Mouse (Mus musculus) CH12F3 (cell line): ENCODE results near the gene Vmo1.

Experiments used
- in situ Hi-C: fragments of 300-500 bp; cut with MboI; formaldehyde crosslinking; loops from 2 replicates; pipeline ENCODE4 v1.14.3; 2020; ENCODE audit warnings: low sequenced_read_pairs

Gene Vmo1

GRCm38 (mm10) chr11:70523306-70523989 is 9.0 kb upstream of the Vmo1 start:
- in situ Hi-C loops = loop anchor here (10.0 kb wide), 1 partner anchor 231 kb away; no protein-coding TSS in a partner anchor

DNA sequence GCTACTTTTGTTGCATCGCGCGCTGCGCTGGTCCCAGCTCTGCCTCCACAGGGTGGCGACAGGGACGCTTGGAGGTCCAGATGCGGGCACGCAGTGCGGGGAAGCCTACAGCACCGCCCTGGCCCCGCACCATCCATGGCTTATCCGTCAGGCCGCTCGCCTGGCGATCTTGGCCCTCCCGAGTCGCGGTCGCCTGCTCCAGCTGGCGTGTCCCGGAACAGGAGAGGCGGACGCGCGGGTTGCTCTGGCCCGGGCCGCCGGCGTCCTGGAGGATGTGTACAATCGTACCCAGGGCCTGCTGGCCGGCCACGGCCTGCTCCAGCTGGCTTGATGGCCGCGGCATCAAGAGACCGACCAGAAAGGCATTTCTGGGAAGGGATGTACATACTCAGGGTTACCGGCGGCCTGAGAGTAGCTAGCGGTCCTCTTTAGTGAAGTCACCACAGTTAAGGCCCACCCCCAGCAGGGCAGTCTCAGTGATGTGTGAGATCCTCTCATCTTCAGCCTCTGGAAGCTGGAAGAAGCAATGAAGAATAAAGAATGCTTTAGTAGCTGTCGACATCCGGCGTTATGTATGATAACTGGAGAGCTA is 5.9 kb upstream of the Vmo1 start:
- in situ Hi-C loops = loop anchor here (10.0 kb wide), 1 partner anchor 235 kb away; no protein-coding TSS in a partner anchor

- in situ Hi-C loops = loop anchor here (5.0 kb wide), 1 partner anchor 88 kb away; no protein-coding TSS in a partner anchor
These were observed 4.5 kb upstream of the Vmo1 start, which contains the start of gene Gltpd2 for GRCm38 (mm10) chr11:70518923-70519322. Gltpd2 (plus strand) TSS chr11:70519196.

GRCm38 (mm10) chr11:70518436-70518835 is 4.0 kb upstream of the Vmo1 start:
- in situ Hi-C loops = loop anchor here (5.0 kb wide), 1 partner anchor 89 kb away; no protein-coding TSS in a partner anchor

- in situ Hi-C loops = loop anchor here (5.0 kb wide), 1 partner anchor 91 kb away; no protein-coding TSS in a partner anchor
These were observed 1.9 kb upstream of the Vmo1 start for GRCm38 (mm10) chr11:70516352-70516751.

GRCm38 (mm10) chr11:70513520-70513919 is 896 bp downstream of the Vmo1 start:
- in situ Hi-C loops = no loop called here

DNA sequence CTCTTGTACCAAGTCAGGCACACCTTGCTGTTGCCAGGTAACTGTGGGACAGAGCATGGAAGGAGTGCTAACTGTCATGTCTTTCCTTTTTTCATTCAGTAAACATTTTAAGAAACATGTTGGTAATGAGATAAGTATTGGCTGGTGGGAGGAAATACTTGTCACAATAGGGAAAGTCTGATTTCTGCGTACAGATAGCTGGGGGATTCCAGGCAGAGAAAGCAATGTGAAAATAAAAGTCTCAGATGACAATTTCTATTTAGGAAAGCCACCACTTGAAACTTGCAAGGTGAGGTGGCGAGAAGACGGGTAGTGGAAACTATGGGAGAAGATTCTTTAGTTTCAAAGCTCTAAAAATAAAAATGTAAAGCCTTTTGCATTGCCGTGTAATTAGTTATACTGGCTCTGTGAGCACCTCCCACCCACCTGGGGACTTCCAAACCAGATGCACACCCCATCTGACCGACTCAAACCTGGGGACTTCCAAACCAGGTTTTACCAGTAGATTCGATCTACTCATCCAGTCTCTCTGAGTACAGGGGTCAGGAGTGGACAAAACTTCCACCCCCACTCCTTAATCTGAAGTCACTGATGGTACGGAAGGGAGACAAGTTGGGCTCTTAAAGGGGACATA is 1.6 kb downstream of the Vmo1 start:
- in situ Hi-C loops = no loop called here

- in situ Hi-C loops = no loop called here
These were observed 2.6 kb downstream of the Vmo1 start for GRCm38 (mm10) chr11:70511825-70512224.

- in situ Hi-C loops = no loop called here
These were observed 3.2 kb downstream of the Vmo1 start for GRCm38 (mm10) chr11:70511242-70511641.

- in situ Hi-C loops = loop anchor here (5.0 kb wide), 1 partner anchor 78 kb away; the partner anchor contains the start of gene Arrb2
These were observed 4.5 kb downstream of the Vmo1 start for GRCm38 (mm10) chr11:70509753-70510564.

DNA sequence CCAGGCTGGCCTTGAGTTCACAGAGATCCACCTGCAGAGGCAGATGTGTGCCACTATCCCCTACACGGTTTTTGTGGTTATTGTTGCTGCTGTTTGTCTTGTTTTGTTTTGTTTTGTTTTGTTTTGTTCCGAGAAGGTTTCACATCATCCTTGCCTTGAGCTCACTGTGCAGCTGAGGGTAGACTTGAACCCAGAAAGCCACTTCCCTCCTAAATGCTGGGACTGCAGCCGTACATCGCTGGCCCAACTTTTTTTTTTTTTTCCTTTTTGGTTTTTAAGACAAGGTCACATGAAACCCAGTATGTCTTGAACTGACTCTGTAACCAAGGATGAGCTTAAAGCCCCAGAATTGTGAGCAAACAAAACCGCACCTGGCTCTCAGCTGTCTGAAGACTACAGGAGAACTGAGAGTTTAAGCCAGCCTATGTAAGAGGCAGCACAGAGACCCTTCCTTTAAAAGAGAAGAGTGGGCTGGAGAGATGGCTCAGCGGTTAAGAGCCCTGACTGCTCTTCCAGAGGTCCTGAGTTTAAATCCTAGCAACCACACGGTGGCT is 7.4 kb downstream of the Vmo1 start:
- in situ Hi-C loops = loop anchor here (5.0 kb wide), 1 partner anchor 75 kb away; the partner anchor contains the start of gene Arrb2

DNA sequence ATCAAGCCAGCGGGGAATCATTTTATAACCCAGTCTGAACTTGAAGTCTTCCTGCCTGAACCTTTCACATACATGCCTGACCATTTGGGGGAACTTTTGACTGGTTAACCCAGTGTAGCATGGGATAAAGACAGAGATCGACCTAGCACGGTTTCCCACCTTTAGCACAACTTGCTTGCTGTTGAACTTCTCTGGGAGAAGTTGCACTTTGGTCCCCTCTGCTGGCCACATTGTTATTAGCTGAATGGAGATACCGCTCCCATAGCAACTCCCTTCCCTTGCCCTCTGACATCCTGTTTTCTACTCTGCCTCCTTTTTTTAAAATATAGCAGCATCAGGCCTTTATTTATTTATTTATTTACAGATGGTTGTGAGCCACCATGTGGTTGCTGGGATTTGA is 8.0 kb downstream of the Vmo1 start:
- in situ Hi-C loops = loop anchor here (5.0 kb wide), 1 partner anchor 74 kb away; the partner anchor contains the start of gene Arrb2

DNA sequence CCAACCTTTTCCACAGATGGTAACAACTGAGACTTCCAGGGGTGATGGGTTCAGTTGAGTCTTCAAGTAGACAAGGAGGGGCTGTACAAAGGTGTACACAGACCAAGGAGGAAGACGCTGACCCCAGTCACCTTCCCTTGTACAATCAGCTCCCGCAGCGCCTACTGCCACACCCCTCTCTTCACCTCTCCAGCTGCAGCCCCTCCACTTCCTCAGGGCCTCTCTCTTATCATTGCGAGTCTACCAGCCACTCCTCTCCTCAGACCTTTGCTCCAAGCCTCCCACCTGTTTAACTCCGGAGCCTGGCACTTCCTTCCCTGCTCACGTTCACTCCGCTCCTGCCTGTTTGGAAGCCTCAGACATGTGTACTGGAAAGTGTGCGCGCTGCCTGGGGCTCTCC is 9.4 kb downstream of the Vmo1 start, which contains the start of gene Tm4sf5:
Gene Tm4sf5, plus strand, starts transcription at position 275 of the 400 bp plus-strand sequence.
- in situ Hi-C loops = loop anchor here (5.0 kb wide), 2 partner anchors 43 to 73 kb away; partner anchors contain the start of gene Arrb2

DNA sequence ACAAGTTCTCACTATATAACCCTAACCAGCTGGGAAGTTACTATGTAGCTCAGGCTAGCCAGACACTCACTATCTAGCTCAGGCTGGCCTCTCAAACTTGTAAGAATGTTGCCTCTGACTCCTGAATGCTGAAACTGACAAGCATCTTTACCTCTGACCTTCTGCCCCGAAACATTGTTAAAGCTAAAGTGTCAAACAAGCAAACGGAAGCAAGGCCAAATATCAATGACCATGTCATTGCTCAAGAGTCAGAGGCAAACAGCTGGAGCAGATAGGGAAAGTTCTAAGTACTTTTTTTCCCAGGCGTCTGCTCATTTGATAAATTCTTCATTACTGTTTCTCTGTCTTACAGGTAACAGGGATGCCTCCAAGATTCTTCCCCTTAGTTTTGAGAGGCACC is 12.4 kb downstream of the Vmo1 start:
- in situ Hi-C loops = loop anchor here (5.0 kb wide), 1 partner anchor 40 kb away; no protein-coding TSS in a partner anchor

GRCm38 (mm10) chr11:70500476-70500812 is 14.0 kb downstream of the Vmo1 start:
- in situ Hi-C loops = loop anchor here (5.0 kb wide), 1 partner anchor 38 kb away; no protein-coding TSS in a partner anchor

DNA sequence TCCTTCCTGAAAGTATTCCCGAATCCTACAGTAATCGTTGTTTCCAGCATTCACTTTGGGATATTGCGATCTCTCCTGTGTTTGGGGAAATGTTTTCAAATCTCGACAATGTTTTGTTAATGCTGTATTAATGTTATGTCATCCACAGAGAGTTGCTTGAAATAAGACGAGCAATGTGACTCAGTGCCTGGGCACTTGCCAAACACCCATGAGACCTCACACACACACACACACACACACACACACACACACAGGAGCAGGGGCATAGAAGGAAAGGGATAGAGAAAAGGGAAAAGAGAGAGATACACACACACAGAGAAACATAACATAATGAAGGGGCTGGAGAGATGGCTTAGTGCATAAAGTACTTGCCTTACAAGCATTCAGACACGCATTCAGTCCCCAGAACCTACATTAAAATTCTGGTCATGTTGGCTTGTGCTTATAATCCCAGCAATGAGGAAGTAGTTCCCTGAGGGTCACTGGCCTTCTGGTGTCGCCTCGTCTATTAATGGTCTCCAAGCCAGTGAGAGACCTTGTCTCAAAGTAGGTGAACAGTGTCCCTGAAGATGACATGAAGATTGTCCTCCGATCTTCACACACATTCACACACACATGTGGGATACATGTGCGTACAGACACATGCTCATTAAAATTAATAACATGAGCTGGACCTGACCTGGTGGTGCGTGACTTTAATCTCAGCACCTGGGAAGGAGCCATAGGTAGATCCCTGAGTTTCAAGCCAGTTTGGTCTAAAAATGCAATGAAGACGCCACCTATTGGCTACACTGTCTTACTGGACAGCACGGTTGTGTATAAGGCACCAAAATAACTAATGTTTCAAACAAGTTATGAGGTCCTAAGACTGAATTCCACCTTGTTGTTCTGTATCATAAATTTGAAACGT is 14.6 kb downstream of the Vmo1 start:
- in situ Hi-C loops = loop anchor here (5.0 kb wide), 1 partner anchor 38 kb away; no protein-coding TSS in a partner anchor

DNA sequence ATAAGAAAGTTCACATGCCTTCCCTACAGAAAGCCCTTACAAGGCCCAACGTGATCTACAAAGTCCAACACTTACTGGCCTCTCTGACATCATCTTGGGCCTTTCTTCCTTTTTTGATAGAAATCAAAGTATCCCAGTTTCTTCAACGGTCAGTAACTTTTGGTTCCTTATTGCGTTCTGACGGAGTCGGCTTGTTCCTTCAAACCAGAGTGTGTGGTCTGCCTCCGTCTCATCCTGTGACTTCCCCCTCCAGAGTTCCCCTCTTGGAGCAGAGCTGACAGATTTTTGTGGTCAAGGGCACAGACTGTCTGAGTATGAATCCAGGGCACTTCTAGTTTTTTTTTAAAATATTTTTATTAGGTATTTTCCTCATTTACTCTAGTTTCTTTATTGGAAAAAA is 24.7 kb downstream of the Vmo1 start:
- in situ Hi-C loops = no loop called here

- in situ Hi-C loops = no loop called here
These were observed 25.3 kb downstream of the Vmo1 start for GRCm38 (mm10) chr11:70489138-70489537.

DNA sequence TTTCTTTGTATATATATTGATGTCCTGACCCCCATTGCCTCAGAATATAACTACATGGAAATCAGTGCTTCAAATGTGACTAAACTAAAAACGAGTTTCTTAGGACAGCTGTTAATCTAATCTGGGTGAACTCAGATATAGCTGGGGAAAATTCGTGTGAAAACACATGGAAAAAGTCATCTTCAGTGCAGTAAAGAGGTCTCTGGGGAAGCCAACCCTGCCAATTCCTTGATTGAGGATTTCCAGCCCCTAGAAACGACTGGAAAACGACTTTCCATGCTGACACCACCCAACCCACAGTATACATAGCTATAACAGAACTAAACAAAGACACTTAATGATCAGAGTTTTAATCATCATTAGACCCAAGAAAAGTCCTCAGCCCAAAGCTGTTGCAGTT is 26.6 kb downstream of the Vmo1 start:
- in situ Hi-C loops = no loop called here
